Mouse (Mus musculus) midbrain, embryonic 13.5 days (tissue): ENCODE results near the gene Il4. TPM values are rescaled to one million over a fixed set of nuclear protein-coding genes. Genes with fewer than 3 reads are reported as not detected.

Experiments used
- polyA plus RNA-seq: library from polyadenylated mRNA; unstranded; fragments of >200 nt; fragmentation: Nextera tagmentation; extraction: Ambion mirVana; gene quantifications from 2 replicates; pipeline ENCODE4 v1.2.1, GENCODE M21; 2015

The Il4 gene
- polyA plus RNA-seq, 1 experiment from 2014 or later: 4.2 TPM

Other genes with a start within 250 kb of the Il4 start
- gene Leap2, start 195.5 kb downstream of the Il4 start, polyA plus RNA-seq: not detected in 2 replicates
- 644 and 672 TPM in 2 replicates for gene Uqcrq, start 187.8 kb downstream of the Il4 start, polyA plus RNA-seq
- gene Gdf9, start 187.6 kb downstream of the Il4 start, polyA plus RNA-seq: 3.3 and 3.7 TPM in 2 replicates
- gene Gm10447, start 161.6 kb downstream of the Il4 start, polyA plus RNA-seq: not detected in 2 replicates
- 1.8 and 2.2 TPM in 2 replicates for gene Shroom1, start 161.5 kb downstream of the Il4 start, polyA plus RNA-seq
- gene Gm9837, start 148.2 kb downstream of the Il4 start, polyA plus RNA-seq: not detected in 2 replicates
- gene Gm9945, start 138.5 kb downstream of the Il4 start, polyA plus RNA-seq: not detected in 2 replicates
- gene Sowaha, start 138.4 kb downstream of the Il4 start, polyA plus RNA-seq: 0.31 and 0.42 TPM in 2 replicates
- gene Sept8, start 99.4 kb downstream of the Il4 start, polyA plus RNA-seq: 11.0 and 12.7 TPM in 2 replicates
- gene Kif3a, start 51.3 kb downstream of the Il4 start, polyA plus RNA-seq: 232 and 283 TPM in 2 replicates
- not detected in 2 replicates for gene Il13, start 16.0 kb upstream of the Il4 start, polyA plus RNA-seq
- gene Rad50, start 88.7 kb upstream of the Il4 start, polyA plus RNA-seq: 13.0 and 14.3 TPM in 2 replicates
- not detected in 2 replicates for gene Il5, start 102.1 kb upstream of the Il4 start, polyA plus RNA-seq
- 1.5 and 2.0 TPM in 2 replicates for gene Irf1, start 151.3 kb upstream of the Il4 start, polyA plus RNA-seq
- not detected in 2 replicates for gene Gm17334, start 154.5 kb upstream of the Il4 start, polyA plus RNA-seq
- gene Gm12216, start 240.6 kb upstream of the Il4 start, polyA plus RNA-seq: 0.40 TPM in 1 of 2 replicates, not detected in the other